Mouse (Mus musculus) layer of hippocampus, adult 2 months (tissue): Measurements from ENCODE around the gene Cnga1. TPM values are rescaled to one million over a fixed set of nuclear protein-coding genes. Genes with fewer than 3 reads are reported as not detected.

ENCODE experiments used
- DNase-seq, 2 experiments: peaks; one replicate each; pipeline ENCODE4 v3.0.0; 2022; ENCODE audit warnings: low spot score in 2 of 2
- H3K27ac ChIP-seq: fragments of 200-600 bp; 2 replicates; pipeline ENCODE4 v1.8.1; 2022
- H3K4me3 ChIP-seq: fragments of 200-600 bp; 2 replicates; pipeline ENCODE4 v1.8.1; 2022; ENCODE audit warnings: mild to moderate bottlenecking
- CTCF ChIP-seq: fragments of 200-600 bp; conservative IDR thresholded peaks from 2 replicates; pipeline ENCODE4 v1.8.1; 2022; ENCODE audit warnings: antibody characterized with exemption, mild to moderate bottlenecking, moderate library complexity
- total RNA-seq, 2 experiments: library from RNA; stranded (reverse); gene quantifications; 2 replicates each; pipeline ENCODE4 v1.2.3; 2021

The Cnga1 gene
- total RNA-seq, 2 experiments from 2014 or later: not detected

GRCm38 (mm10) chr5:72558716-72559526, 85.2 kb downstream of the Cnga1 start:
- TF ChIP-seq CTCF: no peak
- H3K27ac ChIP-seq: peak overlapping the region; percentile 85
- peak overlapping the region; percentile 76 for H3K4me3 ChIP-seq
- no peak for DNase-seq

DNA sequence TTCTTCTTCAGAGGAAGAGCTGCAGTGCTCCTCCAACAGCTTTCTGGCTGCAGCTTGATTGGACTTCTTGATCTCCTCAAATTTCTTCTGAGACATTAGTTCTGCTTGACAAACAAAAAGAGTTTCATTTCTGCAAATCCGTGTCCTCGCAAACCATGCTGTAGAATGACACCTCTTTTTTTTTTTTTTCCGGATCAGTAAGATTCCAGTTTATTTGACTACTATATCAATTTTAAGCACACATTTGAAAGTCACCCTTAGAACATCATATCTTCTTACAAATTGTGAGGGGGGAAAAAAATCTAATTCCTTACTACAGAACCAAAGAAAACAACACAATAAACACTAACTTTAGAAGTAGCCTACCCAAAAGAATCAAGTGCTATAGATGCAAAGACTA, 87.8 kb downstream of the Cnga1 start:
- no peak for TF ChIP-seq CTCF
- H3K27ac ChIP-seq: no peak overlapping the region
- H3K4me3 ChIP-seq: no peak overlapping the region
- DNase-seq: no peak

Other genes with a start within 250 kb of the Cnga1 start
- gene Corin, start 139.8 kb downstream of the Cnga1 start, total RNA-seq: under 1 TPM; 0.15 to 0.28 TPM
- 10 to 100 TPM; 12.8 to 20.6 TPM for gene Nfxl1, start 84.6 kb downstream of the Cnga1 start, total RNA-seq
- under 1 TPM in 1 of 2 experiments, not detected in 1; 0.38 TPM for gene Zar1, start 63.0 kb downstream of the Cnga1 start, total RNA-seq
- under 1 TPM in 1 of 2 experiments, not detected in 1; 0.42 TPM for gene Gm5868, start 56.7 kb downstream of the Cnga1 start, total RNA-seq
- not detected for gene Nipal1, start 3.5 kb upstream of the Cnga1 start, total RNA-seq
- not detected for gene Txk, start 108.5 kb upstream of the Cnga1 start, total RNA-seq
- 1 to 10 TPM; 1.1 to 1.8 TPM for gene Tec, start 224.2 kb upstream of the Cnga1 start, total RNA-seq